Mouse (Mus musculus) embryonic fibroblast, embryonic 13.5 days (primary cell): ENCODE measurements around the gene 4933425L06Rik.

Experiments used
- CTCF ChIP-seq: IDR thresholded peaks from 2 replicates; pipeline ENCODE4 v1.5.1; 2011; ENCODE audit warnings: mild to moderate bottlenecking, control low read depth, low read length, moderate library complexity, borderline replicate concordance; ENCODE audit not compliant: insufficient read depth
- POLR2A ChIP-seq: IDR thresholded peaks from 2 replicates; pipeline ENCODE4 v1.6.1; 2011; ENCODE audit warnings: low read depth, mild to moderate bottlenecking, control low read depth, low read length, moderate library complexity

DNA sequence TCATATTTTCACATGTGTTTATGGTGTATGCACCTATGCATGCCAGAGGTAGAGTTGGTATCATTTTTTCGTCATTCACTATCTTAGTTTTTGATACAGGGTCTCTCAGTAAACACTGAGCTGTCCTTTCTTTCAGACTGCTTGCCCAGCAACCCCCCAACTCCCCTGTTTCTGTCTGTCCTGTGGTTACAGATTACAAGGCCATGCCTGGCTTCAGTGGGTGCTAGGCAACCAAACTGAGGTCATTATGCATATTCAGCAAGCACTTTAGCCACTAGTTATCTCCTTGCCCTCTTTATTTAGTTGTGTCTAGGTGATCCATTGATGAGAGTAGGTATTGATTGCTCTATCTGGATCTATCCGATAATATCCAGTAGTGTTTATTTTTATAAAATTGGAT lies 14.4 kb downstream of the 4933425L06Rik start:
- TF ChIP-seq POLR2A: no peak
- TF ChIP-seq CTCF: no peak
